Mouse (Mus musculus) midbrain, embryonic 10.5 days (tissue): ENCODE measurements at regions not wholly inside any gene's neighbourhood (a gene's known extent, or its start where the extent isn't known, plus 50 kb on each side); places are given as distances from the start of the nearest gene placed in this dataset.

Experiments used
- DNase-seq: peaks from one replicate; pipeline ENCODE4 v3.0.0-alpha.2; 2017; ENCODE audit warnings: low spot score
- H3K27ac ChIP-seq: fragments of 300-500 bp; sonication (generic); replicated peaks from 2 replicates; pipeline ENCODE4 v1.5.1; 2016; ENCODE audit warnings: mild to moderate bottlenecking
- H3K27me3 ChIP-seq: fragments of 300-500 bp; sonication (generic); 2 replicates; pipeline ENCODE4 v1.6.1; 2016; ENCODE audit warnings: low read depth, mild to moderate bottlenecking; ENCODE audit not compliant: poor library complexity, severe bottlenecking
- H3K36me3 ChIP-seq: fragments of 300-500 bp; sonication (generic); 2 replicates; pipeline ENCODE4 v1.6.1; 2016; ENCODE audit warnings: mild to moderate bottlenecking, moderate library complexity
- H3K4me1 ChIP-seq: fragments of 300-500 bp; sonication (generic); 2 replicates; pipeline ENCODE4 v1.6.1; 2016
- H3K4me3 ChIP-seq: fragments of 300-500 bp; sonication (generic); 2 replicates; pipeline ENCODE4 v1.5.1; 2016; ENCODE audit warnings: mild to moderate bottlenecking, moderate library complexity
- H3K9me3 ChIP-seq: fragments of 300-500 bp; sonication (generic); replicated peaks from 2 replicates; pipeline ENCODE4 v1.6.1; 2016; ENCODE audit warnings: mild to moderate bottlenecking
- WGBS: fragments of 180-500 bp; shearing (Covaris S2); methylation state at CpG from one replicate; pipeline ENCODE4 v1.1.7; 2016; 5-methylcytosine and 5-hydroxymethylcytosine counted together

DNA sequence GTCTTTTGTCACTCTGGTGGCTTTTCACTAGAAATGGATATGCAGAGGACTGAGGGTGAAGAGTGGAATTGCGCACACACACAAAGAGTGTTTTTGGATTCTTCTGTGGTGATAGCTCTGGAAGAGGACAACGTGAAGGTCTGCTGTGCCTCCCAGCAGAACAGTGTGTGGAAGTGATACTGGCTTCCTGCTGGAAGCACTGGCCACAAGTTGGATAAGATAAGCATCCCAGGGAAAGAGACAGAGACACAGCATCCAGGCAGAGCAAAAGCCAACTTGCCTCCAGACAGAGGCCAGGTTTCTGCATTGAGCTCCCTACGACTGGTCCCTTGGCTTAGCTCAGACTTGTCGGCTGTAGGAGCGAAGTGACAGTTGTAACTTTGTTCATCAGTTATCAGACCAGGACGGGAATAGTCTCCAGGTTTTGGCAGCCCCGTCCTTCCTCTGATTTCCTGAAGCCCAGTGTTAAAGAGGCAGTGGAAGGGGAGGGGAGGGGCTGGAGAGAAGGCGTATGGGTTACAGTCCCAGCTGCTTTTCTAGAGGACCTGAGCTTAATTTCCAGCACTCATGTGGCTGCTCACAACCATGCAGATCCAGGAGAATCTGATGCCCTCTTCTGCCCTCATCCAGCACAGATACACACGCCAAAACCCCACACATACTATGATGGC is 89.2 kb downstream of the Tmem170b start:
- 84% methylated on average over 9 of the region's 9 CpGs for WGBS
- Histone ChIP-seq H3K9me3 (no peaks in the 10 kb centered on the region), H3K27me3 (no peaks in the 10 kb centered on the region), H3K27ac (no peak overlapping the region), H3K36me3 (no peaks in the 10 kb centered on the region), H3K4me3 (no peak overlapping the region), H3K4me1 (0 out of 2 replicates have a peak, but pooled peaks cover 3% of the 10 kb centered on the region)
- no peak for DNase-seq

DNA sequence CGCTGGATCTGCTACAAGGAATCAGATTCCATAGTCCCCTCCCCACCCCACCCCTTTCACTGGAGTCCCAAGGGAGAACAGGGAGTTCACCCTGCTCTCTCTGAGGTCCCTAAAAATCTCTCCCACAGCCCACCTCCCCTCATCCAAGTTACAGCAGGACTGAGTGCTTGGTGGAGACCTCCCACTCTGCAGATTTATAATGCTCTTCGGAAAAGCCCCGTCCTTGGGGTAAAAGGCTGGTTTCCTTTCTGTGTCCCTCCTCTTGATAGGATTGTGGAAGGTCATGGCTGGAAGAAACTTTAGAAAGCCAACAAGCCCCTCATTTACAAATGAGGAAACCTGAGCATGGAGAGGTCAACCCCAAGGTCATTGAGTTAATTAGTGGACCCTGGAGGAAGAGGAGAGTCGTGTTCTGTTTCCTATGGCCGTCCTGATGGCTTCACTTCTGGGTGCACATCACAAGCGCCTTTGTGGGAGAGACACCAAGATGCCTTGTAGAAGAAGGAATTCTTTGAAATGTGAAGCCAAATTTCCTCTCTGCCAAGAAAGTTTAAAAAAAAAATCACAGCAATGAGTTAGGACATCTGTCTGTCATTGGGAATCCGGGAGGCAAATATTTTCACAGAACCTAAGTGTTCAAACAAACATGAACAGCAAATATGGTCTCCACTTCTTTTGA is 91.2 kb downstream of the Tmem170b start:
- WGBS, result 80% methylated on average over 7 of the region's 7 CpGs
- Histone ChIP-seq H3K9me3 (no peaks in the 10 kb centered on the region), H3K27me3 (no peaks in the 10 kb centered on the region), H3K4me3 (no peak overlapping the region), H3K4me1 (0 out of 2 replicates have a peak, but pooled peaks cover 3% of the 10 kb centered on the region), H3K36me3 (no peaks in the 10 kb centered on the region), H3K27ac (no peak overlapping the region)
- DNase-seq, result no peak

DNA sequence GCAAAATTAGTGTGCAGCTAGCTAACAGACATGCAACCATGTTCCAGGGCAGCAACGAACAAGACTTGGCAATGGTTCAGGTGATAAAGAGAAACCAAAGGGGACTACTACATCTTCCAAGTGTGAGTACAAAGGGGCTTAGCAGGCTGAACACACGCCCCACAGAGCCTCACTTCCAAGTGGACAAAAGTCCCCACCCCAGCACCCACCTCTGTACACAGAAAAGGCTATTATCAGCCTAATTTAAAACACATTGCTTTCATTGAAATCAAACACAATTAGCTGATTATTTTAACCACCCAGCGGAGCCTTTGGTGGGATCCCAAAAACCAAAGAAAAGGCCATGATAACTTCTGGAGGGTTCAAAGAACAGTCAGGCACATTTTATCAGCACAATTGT is 95.6 kb downstream of the Tmem170b start:
- no peaks in the 10 kb centered on the region for H3K4me1 ChIP-seq
- H3K4me3 ChIP-seq, result no peak overlapping the region
- no peak overlapping the region for H3K27ac ChIP-seq
- H3K36me3 ChIP-seq, result no peaks in the 10 kb centered on the region
- no peaks in the 10 kb centered on the region for H3K9me3 ChIP-seq
- no peaks in the 10 kb centered on the region for H3K27me3 ChIP-seq
- 77% methylated on average over 3 of the region's 3 CpGs for WGBS
- DNase-seq, result no peak

DNA sequence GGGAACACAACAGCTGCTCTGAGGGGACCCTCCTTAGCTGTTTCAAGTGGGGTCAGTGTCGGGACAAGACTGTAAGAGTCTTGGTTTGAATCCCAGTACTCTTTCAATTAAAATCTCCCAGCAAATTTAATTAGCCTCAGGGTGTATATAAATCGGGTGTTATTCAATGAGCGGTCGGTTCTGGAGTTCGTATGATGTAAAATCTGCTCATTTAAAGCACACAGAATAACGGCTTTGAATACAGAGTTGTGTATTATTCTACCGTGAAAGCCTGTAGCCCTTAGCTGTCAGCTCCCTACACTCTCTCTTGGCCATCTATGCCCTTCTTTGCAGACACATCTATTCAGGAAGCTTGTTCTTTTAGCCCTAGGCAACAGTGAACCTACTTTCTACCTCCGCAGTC is 96.1 kb downstream of the Tmem170b start:
- Histone ChIP-seq H3K4me3 (no peak overlapping the region), H3K27me3 (no peaks in the 10 kb centered on the region), H3K9me3 (no peaks in the 10 kb centered on the region), H3K27ac (no peak overlapping the region), H3K4me1 (no peaks in the 10 kb centered on the region), H3K36me3 (no peaks in the 10 kb centered on the region)
- 88% methylated on average over 8 of the region's 8 CpGs for WGBS
- DNase-seq, result no peak

DNA sequence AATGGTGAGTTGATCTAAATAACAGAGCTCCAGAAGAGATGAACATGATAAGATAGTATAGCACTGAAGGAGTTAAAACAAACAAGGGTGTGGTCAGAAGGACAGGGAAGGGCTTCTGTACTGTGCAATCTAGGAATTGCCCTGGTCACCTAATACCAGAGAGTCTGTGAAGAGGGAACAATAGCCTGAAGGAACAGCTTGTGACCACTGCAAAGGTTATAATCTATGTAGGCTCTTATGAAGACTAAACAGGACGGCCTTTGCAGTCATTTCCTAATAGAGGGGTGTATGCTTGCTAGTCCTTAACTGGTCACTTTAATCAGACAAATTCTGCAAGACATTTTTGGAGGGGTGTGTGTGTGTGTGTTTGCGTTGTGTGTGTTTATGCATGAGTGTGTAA is 97.5 kb downstream of the Tmem170b start:
- H3K9me3 ChIP-seq, result no peaks in the 10 kb centered on the region
- H3K27ac ChIP-seq, result no peak overlapping the region
- DNase-seq, result no peak
- no peaks in the 10 kb centered on the region for H3K36me3 ChIP-seq
- H3K4me1 ChIP-seq, result no peaks in the 10 kb centered on the region
- H3K27me3 ChIP-seq, result no peaks in the 10 kb centered on the region
- WGBS, result 81% methylated on average over 2 of the region's 2 CpGs
- H3K4me3 ChIP-seq, result no peak overlapping the region

DNA sequence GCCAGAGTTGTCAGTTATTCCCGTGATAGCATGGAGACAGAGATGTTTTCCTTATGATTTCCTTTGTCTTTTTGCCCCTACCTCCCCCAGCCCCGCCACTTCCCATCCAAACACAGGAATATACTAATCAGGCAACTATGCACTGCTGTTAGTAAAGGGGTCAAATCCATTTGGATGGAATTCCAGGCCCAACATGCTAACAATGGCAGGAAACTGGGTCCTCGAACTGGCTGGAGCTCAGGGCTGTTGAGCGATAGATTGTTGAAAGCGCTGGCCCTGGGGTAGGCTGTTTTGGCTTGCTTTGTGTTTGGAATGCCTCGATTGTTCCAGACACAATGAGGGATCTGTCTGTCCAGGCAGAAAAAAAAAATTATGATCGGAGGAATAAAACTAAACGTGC is 97.9 kb downstream of the Tmem170b start:
- H3K36me3 ChIP-seq, result no peaks in the 10 kb centered on the region
- H3K27ac ChIP-seq, result no peak overlapping the region
- H3K27me3 ChIP-seq, result no peaks in the 10 kb centered on the region
- H3K9me3 ChIP-seq, result no peaks in the 10 kb centered on the region
- no peak for DNase-seq
- H3K4me3 ChIP-seq, result no peak overlapping the region
- WGBS, result 79% methylated on average over 8 of the region's 8 CpGs
- no peaks in the 10 kb centered on the region for H3K4me1 ChIP-seq

DNA sequence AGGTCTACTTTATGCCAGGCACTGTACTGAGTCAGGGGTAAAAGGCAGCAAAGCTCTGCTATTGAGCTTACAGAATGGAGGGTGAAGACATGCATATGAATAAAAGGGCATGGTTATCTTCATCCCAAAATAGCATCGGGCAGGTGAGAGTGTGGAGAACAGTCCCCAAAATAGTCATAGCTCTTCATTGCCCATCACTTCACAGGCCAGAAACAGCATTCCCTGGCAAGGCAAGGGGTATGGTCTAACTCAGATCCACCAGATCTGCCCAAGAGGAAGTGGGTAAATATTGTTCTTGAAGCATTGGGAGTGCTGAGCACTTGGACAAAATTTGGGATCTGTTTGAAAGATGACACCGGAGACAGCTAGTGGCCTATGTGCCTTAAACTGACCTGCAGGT is 99.1 kb downstream of the Tmem170b start:
- Histone ChIP-seq H3K4me3 (no peak overlapping the region), H3K27ac (no peak overlapping the region), H3K36me3 (no peaks in the 10 kb centered on the region), H3K27me3 (no peaks in the 10 kb centered on the region), H3K9me3 (no peaks in the 10 kb centered on the region), H3K4me1 (peaks cover 3% of the 10 kb centered on the region)
- DNase-seq, result no peak
- 95% methylated on average over 2 of the region's 2 CpGs for WGBS

DNA sequence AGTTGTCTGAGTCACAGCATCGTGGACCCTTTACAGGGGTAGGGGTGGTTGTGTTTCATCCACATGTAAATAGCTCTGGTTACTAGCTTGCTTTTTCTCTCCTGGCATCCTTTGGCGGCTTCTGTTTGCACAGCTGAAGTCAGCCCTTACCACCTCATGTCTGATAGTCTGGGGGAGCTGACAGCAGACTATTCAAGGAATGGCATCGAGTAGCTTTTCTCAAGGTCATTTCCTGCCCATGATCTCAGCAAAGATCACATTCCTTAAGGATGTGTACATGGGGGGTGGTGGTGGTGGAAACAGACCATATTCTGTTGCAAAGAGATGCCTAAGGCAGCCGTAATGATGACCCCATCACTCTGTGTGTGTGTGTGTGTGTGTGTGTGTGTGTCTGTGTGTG is 99.9 kb downstream of the Tmem170b start:
- Histone ChIP-seq H3K4me3 (no peak overlapping the region), H3K9me3 (no peaks in the 10 kb centered on the region), H3K27ac (no peak overlapping the region), H3K36me3 (no peaks in the 10 kb centered on the region), H3K4me1 (peaks cover 5% of the 10 kb centered on the region), H3K27me3 (no peaks in the 10 kb centered on the region)
- no peak for DNase-seq
- 70% methylated on average over 4 of the region's 4 CpGs for WGBS

DNA sequence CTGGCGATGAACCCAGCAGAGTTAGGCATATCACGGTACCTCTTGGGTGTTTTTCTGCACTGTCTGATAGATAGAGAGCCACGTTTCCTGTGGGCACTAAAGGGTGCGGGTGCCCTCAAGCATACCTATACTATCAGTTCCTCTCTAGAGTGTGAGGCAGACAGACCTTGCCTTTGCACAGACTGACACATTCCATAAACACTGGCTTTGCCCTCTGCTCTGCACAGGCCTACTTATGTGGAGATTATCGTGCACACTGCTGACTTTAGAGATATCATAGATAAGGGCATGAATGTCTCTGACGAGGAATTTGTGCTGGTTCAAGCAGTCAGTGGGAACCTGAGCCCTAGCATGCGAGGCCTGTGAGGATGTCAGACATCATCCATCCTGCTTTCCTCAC is 102.1 kb downstream of the Tmem170b start:
- peaks cover 5% of the 10 kb centered on the region for H3K4me1 ChIP-seq
- no peak for DNase-seq

DNA sequence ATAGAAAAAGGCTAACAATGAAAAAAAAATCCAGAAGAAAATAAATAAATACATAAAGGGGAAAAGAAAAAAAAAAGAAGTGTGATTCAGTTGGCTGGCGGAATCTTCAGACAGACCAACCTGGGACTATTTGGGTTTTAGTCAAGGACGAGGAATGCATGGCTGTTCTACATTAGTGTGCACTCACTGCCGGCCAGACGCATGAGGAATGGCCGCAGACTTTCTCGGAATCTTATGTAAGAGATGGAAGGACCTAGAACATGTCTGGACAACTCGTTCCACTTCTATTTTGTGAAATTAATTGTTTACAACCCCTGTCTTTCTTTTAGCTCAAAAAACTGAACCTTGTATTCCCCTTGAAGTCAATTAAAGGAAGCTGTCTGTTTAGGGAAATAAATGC is 103.4 kb downstream of the Tmem170b start:
- WGBS, result 76% methylated on average over 7 of the region's 7 CpGs
- H3K4me3 ChIP-seq, result no peak overlapping the region

More for the DNA sequence above, 102.1 kb downstream of the Tmem170b start:
- Histone ChIP-seq H3K27me3 (no peaks in the 10 kb centered on the region), H3K36me3 (no peaks in the 10 kb centered on the region), H3K9me3 (no peaks in the 10 kb centered on the region), H3K4me3 (no peak overlapping the region), H3K27ac (no peak overlapping the region)
- 86% methylated on average over 7 of the region's 7 CpGs for WGBS

DNA sequence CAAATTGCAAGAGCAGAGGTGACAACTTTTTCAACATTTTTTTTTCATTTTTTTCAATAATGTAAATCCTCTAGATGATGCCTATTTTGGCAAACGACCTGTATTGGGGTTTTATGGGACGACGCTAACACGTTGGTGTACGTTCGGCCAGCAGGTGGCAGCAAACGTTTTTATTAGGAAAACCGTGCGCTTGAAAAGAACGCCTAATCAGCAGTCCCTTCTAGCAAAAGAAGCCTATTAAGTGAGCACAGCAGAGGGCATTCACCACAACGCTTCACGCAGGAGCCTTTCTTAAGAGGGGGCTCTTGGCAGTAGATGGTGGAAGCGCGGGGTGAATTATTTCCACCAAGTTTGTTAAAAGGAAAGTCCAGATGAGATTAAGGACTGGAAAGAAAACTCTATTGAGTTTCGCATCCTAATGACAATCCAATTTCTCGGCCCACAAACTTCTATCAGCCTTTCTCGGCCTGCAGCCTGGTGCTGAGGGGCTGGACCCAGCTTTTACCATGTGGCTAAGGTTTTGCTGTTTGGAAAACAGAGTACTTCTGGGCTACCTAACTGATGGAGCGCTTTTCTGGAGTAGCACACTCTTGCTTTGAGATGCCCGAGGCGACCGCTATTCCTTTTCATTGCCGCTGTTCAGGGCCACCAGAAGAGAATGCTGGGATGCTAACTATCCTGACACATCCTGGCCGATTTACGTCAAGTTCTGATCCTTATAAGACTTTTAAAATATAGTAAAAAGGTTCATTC is 103.9 kb downstream of the Tmem170b start:
- WGBS, result 32% methylated on average over 24 of the region's 24 CpGs
- H3K9me3 ChIP-seq, result no peaks in the 10 kb centered on the region

More for the DNA sequence above, 103.4 kb downstream of the Tmem170b start:
- Histone ChIP-seq H3K9me3 (no peaks in the 10 kb centered on the region), H3K27ac (no peak overlapping the region), H3K4me1 (peaks cover 5% of the 10 kb centered on the region), H3K36me3 (no peaks in the 10 kb centered on the region), H3K27me3 (no peaks in the 10 kb centered on the region)
- DNase-seq, result no peak

DNA sequence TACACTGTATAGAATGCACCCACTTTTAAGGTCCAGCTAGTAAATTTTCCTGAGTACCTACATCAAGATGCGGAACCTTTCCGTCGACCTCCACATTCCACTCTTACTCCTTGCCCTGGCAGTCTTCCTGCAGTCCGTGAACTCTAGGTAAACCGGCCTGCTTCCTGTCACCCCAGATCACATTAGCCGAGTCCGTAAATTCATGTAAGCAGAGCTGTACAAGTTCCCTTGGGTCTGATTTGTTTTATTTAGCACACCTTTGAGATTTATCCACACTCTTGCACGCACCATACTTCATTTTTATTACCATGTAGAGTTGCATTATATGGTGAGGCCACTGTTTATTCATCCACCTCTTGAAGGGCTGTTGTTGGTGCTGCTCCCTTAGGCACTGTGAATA is 106.9 kb downstream of the Tmem170b start:
- DNase-seq, result no peak
- Histone ChIP-seq H3K36me3 (no peaks in the 10 kb centered on the region), H3K4me3 (no peak overlapping the region), H3K4me1 (peaks cover 5% of the 10 kb centered on the region), H3K9me3 (no peaks in the 10 kb centered on the region), H3K27ac (no peak overlapping the region), H3K27me3 (no peaks in the 10 kb centered on the region)
- WGBS, result 89% methylated on average over 8 of the region's 8 CpGs

More for the DNA sequence above, 103.9 kb downstream of the Tmem170b start:
- H3K27me3 ChIP-seq, result no peaks in the 10 kb centered on the region
- peaks cover 5% of the 10 kb centered on the region for H3K4me1 ChIP-seq
- H3K4me3 ChIP-seq, result no peak overlapping the region
- H3K36me3 ChIP-seq, result no peaks in the 10 kb centered on the region
- DNase-seq, result peak; percentile 82
- no peak overlapping the region; the same call in 1 of the 2 replicates for H3K27ac ChIP-seq
